Comparison of ENCODE assay signal across 8 mouse cellular contexts in genomic region chr15:79516171-79517096, GRCm38 (mm10). TPM values are rescaled to one million over a fixed set of nuclear protein-coding genes. Genes with fewer than 3 reads are reported as not detected.
DNase-seq lines count a peak whose midpoint lies in the region; ATAC-seq and TF ChIP-seq lines count a peak whose summit lies in the region.

Gene Kdelr3 (plus strand): TSS chr15:79516411.

- peaks cover 4% of the 10 kb centered on the region; the same call in 1 of the 2 replicates for H3K36me3 ChIP-seq in embryonic facial prominence, embryonic 13.5 days
- no peaks in the 10 kb centered on the region for H3K36me3 ChIP-seq in heart, embryonic 12.5 days
- H3K36me3 ChIP-seq in kidney, embryonic 15.5 days: no peaks in the 10 kb centered on the region
- H3K36me3 ChIP-seq in lung, postnatal 0 days (ENCODE audit: insufficient read depth, low read length): no peaks in the 10 kb centered on the region

- WGBS in embryonic facial prominence, embryonic 13.5 days: under 1% methylated on average over 71 of the region's 71 CpGs
- WGBS in heart, embryonic 12.5 days: under 1% methylated on average over 67 of the region's 71 CpGs
- 1% methylated on average over 64 of the region's 71 CpGs for WGBS in kidney, embryonic 15.5 days
- 2% methylated on average over 66 of the region's 71 CpGs for WGBS in lung, postnatal 0 days

- TF ChIP-seq CTCF in lung, postnatal 0 days (IDR thresholded peaks at IDR 0.05): peak; percentile 30; the same call in 1 of the 2 replicates

- H3K27me3 ChIP-seq in embryonic facial prominence, embryonic 13.5 days: peaks cover 56% of the 10 kb centered on the region
- peaks cover 40% of the 10 kb centered on the region for H3K27me3 ChIP-seq in heart, embryonic 12.5 days (replicated peaks)
- peaks cover 45% of the 10 kb centered on the region for H3K27me3 ChIP-seq in kidney, embryonic 15.5 days
- H3K27me3 ChIP-seq in lung, postnatal 0 days (replicated peaks; ENCODE audit: insufficient read depth, low read length): peaks cover 24% of the 10 kb centered on the region; the same call in 1 of the 2 replicates

- peak; percentile 72 for ATAC-seq in embryonic facial prominence, embryonic 13.5 days (ENCODE audit: insufficient number of reproducible peaks, insufficient read depth, low FRiP score, low TSS enrichment, low read depth)
- peak; percentile 75 for ATAC-seq in heart, embryonic 12.5 days (ENCODE audit: insufficient number of reproducible peaks, low FRiP score)
- peak; percentile 56 for ATAC-seq in kidney, embryonic 15.5 days (replicated peaks; ENCODE audit: low FRiP score)
- peak; percentile 90 for ATAC-seq in lung, postnatal 0 days
- no peak for ATAC-seq in inflammation-experienced regulatory T-cells, adult 6 months

- H3K4me1 ChIP-seq in embryonic facial prominence, embryonic 13.5 days: peaks cover 50% of the 10 kb centered on the region
- H3K4me1 ChIP-seq in heart, embryonic 12.5 days (replicated peaks): peaks cover 32% of the 10 kb centered on the region
- peaks cover 58% of the 10 kb centered on the region for H3K4me1 ChIP-seq in kidney, embryonic 15.5 days
- no peaks in the 10 kb centered on the region for H3K4me1 ChIP-seq in lung, postnatal 0 days (ENCODE audit: insufficient read depth, low read depth, low read length)

- peak within 1 kb of the TSS; percentile 80 for H3K4me2 ChIP-seq in embryonic facial prominence, embryonic 13.5 days
- peak within 1 kb of the TSS; percentile 94 for H3K4me2 ChIP-seq in heart, embryonic 12.5 days
- H3K4me2 ChIP-seq in kidney, embryonic 15.5 days: peak within 1 kb of the TSS; percentile 95
- H3K4me2 ChIP-seq in lung, postnatal 0 days (replicated peaks; ENCODE audit: low read depth, low read length): peak within 1 kb of the TSS; percentile 86

- peak within 1 kb of the TSS; percentile 84 for H3K9ac ChIP-seq in embryonic facial prominence, embryonic 13.5 days
- peak within 1 kb of the TSS; percentile 77 for H3K9ac ChIP-seq in heart, embryonic 12.5 days
- peak within 1 kb of the TSS; percentile 67 for H3K9ac ChIP-seq in kidney, embryonic 15.5 days
- H3K9ac ChIP-seq in lung, postnatal 0 days (replicated peaks; ENCODE audit: low read depth): peak within 1 kb of the TSS; percentile 37

- TF ChIP-seq EP300 in lung, postnatal 0 days (IDR thresholded peaks at IDR 0.05): no peak

- peak; percentile 55 for DNase-seq in embryo, embryonic 10 days (ENCODE audit: low spot score)
- no peak for DNase-seq in embryo, embryonic 9.5 days (ENCODE audit: extremely low spot score)
- peak; percentile 94 for DNase-seq in lung, postnatal 0 days (ENCODE audit: low spot score)
- DNase-seq in ovary, postnatal 36 days (ENCODE audit: low spot score): peak; percentile 82

- H3K27ac ChIP-seq in embryonic facial prominence, embryonic 13.5 days: peak within 1 kb of the TSS; percentile 57
- no peak within 1 kb of the TSS for H3K27ac ChIP-seq in heart, embryonic 12.5 days (ENCODE audit: poor library complexity, severe bottlenecking)
- H3K27ac ChIP-seq in kidney, embryonic 15.5 days: 0 out of 2 replicates have a peak within 1 kb of the TSS, but pooled peaks have one; percentile 7
- H3K27ac ChIP-seq in lung, postnatal 0 days (ENCODE audit: low read length): peak within 1 kb of the TSS; percentile 51; the same call in 1 of the 2 replicates

- H3K9me3 ChIP-seq in embryonic facial prominence, embryonic 13.5 days: no peaks in the 10 kb centered on the region; the same call in 1 of the 2 replicates
- H3K9me3 ChIP-seq in heart, embryonic 12.5 days (replicated peaks): no peaks in the 10 kb centered on the region
- no peaks in the 10 kb centered on the region for H3K9me3 ChIP-seq in kidney, embryonic 15.5 days (replicated peaks)
- no peaks in the 10 kb centered on the region for H3K9me3 ChIP-seq in lung, postnatal 0 days (ENCODE audit: low read length)

- H3K4me3 ChIP-seq in embryonic facial prominence, embryonic 13.5 days: peak within 1 kb of the TSS; percentile 64
- peak within 1 kb of the TSS; percentile 68 for H3K4me3 ChIP-seq in heart, embryonic 12.5 days
- H3K4me3 ChIP-seq in kidney, embryonic 15.5 days (replicated peaks): peak within 1 kb of the TSS; percentile 63
- peak within 1 kb of the TSS; percentile 61 for H3K4me3 ChIP-seq in lung, postnatal 0 days (ENCODE audit: low read depth, low read length)

RNA-seq across cellular contexts. Expression of gene Kdelr3, which starts in this region (rescaled TPM):
- polyA plus RNA-seq in embryonic facial prominence, embryonic 13.5 days (2015; fragmentation: Nextera tagmentation; extraction: Ambion mirVana): 89.9 and 99.5 TPM in 2 replicates
- polyA plus RNA-seq in heart, embryonic 12.5 days (2016; fragmentation: Nextera tagmentation; extraction: Ambion mirVana): 49.6 and 51.9 TPM in 2 replicates
- 69.5 and 71.8 TPM in 2 replicates for polyA plus RNA-seq in kidney, embryonic 15.5 days (2015; fragmentation: Nextera tagmentation; extraction: Ambion mirVana)
- 54.3 and 64.5 TPM in 2 replicates for polyA plus RNA-seq in lung, postnatal 0 days (2015; fragmentation: Nextera tagmentation; extraction: Ambion mirVana)
- 1 to 10 TPM in 1 of 3 experiments, under 1 TPM in 2; 0.40 to 1.8 (median 0.42) TPM for polyA plus RNA-seq in inflammation-experienced regulatory T-cells, adult 6 months (2017; shearing (Covaris generic))

Comparison
In these comparisons a context has a peak if more than half of its experiments do, and no peak if none do; other contexts are left out.
1. RNA of gene Kdelr3 (polyA plus RNA-seq): 89.9 to 99.5 TPM in embryonic facial prominence, embryonic 13.5 days, 69.5 to 71.8 TPM in kidney, embryonic 15.5 days, 54.3 to 64.5 TPM in lung, postnatal 0 days and 49.6 to 51.9 TPM in heart, embryonic 12.5 days; 0.40 to 1.8 TPM in inflammation-experienced regulatory T-cells, adult 6 months; every median in the first group is over 10 times any median in the second.
2. Peak in every context shown above with its lines, with median percentiles within 50 percentile points of each other: H3K4me2 ChIP-seq, H3K4me3 ChIP-seq and H3K9ac ChIP-seq.